Comparison of ENCODE assay signal across 8 mouse cellular contexts in genomic region chr1:191125811-191126638, GRCm38 (mm10). TPM values are rescaled to one million over a fixed set of nuclear protein-coding genes. Genes with fewer than 3 reads are reported as not detected.
DNase-seq lines count a peak whose midpoint lies in the region; ATAC-seq lines count a peak whose summit lies in the region.

No protein-coding gene starts in this region.

- ATAC-seq in cerebellum, adult (ENCODE audit: insufficient number of reproducible peaks, low FRiP score, low TSS enrichment), result peak; percentile 72
- ATAC-seq in hindbrain, embryonic 14.5 days (ENCODE audit: low FRiP score), result peak; percentile 72; the same call in 1 of the 2 replicates
- ATAC-seq in limb, embryonic 15.5 days (ENCODE audit: insufficient number of reproducible peaks, low FRiP score, low TSS enrichment, low read depth), result peak; percentile 67; the same call in 1 of the 2 replicates
- ATAC-seq in midbrain, embryonic 15.5 days (replicated peaks), result peak; percentile 30

- no peak overlapping the region for H3K27ac ChIP-seq in hindbrain, embryonic 14.5 days
- H3K27ac ChIP-seq in limb, embryonic 15.5 days, result no peak overlapping the region
- no peak overlapping the region for H3K27ac ChIP-seq in midbrain, embryonic 15.5 days

- H3K4me1 ChIP-seq in hindbrain, embryonic 14.5 days (replicated peaks; ENCODE audit: control insufficient read depth, insufficient read depth, low read length), result no peaks in the 10 kb centered on the region
- H3K4me1 ChIP-seq in limb, embryonic 15.5 days, result peaks cover 9% of the 10 kb centered on the region
- no peaks in the 10 kb centered on the region for H3K4me1 ChIP-seq in midbrain, embryonic 15.5 days

- peak overlapping the region; percentile 14; the same call in 1 of the 2 replicates for H3K4me3 ChIP-seq in hindbrain, embryonic 14.5 days (replicated peaks; ENCODE audit: low read length)
- H3K4me3 ChIP-seq in limb, embryonic 15.5 days, result peak overlapping the region; percentile 40
- peak overlapping the region; percentile 18 for H3K4me3 ChIP-seq in midbrain, embryonic 15.5 days

- peaks cover 11% of the 10 kb centered on the region; the same call in 1 of the 2 replicates for H3K9me3 ChIP-seq in hindbrain, embryonic 14.5 days (ENCODE audit: control insufficient read depth, low read length)
- no peaks in the 10 kb centered on the region for H3K9me3 ChIP-seq in limb, embryonic 15.5 days
- no peaks in the 10 kb centered on the region for H3K9me3 ChIP-seq in midbrain, embryonic 15.5 days

- H3K4me2 ChIP-seq in hindbrain, embryonic 14.5 days (replicated peaks), result peak overlapping the region; percentile 51
- peak overlapping the region; percentile 73 for H3K4me2 ChIP-seq in limb, embryonic 15.5 days
- H3K4me2 ChIP-seq in midbrain, embryonic 15.5 days, result peak overlapping the region; percentile 48

- no peak for DNase-seq in cerebellum, adult 11-12 months
- DNase-seq in cerebellum, adult 9-10 months, result peak; percentile 5
- DNase-seq in gastrocnemius, adult 18-20 months (ENCODE audit: low spot score), result peak; percentile 54
- peak; percentile 36 for DNase-seq in hindbrain, embryonic 14.5 days (ENCODE audit: low spot score)
- peak; percentile 64 to 69 for DNase-seq in spleen, postnatal 36 days (ENCODE audit: low spot score in 2 of 2)

- H3K27me3 ChIP-seq in hindbrain, embryonic 14.5 days (ENCODE audit: control insufficient read depth, insufficient read depth, low read length), result no peaks in the 10 kb centered on the region
- 0 out of 2 replicates have a peak, but pooled peaks cover 8% of the 10 kb centered on the region for H3K27me3 ChIP-seq in limb, embryonic 15.5 days
- H3K27me3 ChIP-seq in midbrain, embryonic 15.5 days (replicated peaks), result no peaks in the 10 kb centered on the region

- 19% methylated on average over 38 of the region's 38 CpGs for WGBS in hindbrain, embryonic 14.5 days
- 13% methylated on average over 38 of the region's 38 CpGs for WGBS in limb, embryonic 15.5 days
- 20% methylated on average over 38 of the region's 38 CpGs for WGBS in midbrain, embryonic 15.5 days

- 0 out of 2 replicates have a peak overlapping the region, but pooled peaks have one; percentile 24 for H3K9ac ChIP-seq in hindbrain, embryonic 14.5 days
- H3K9ac ChIP-seq in limb, embryonic 15.5 days, result no peak overlapping the region
- H3K9ac ChIP-seq in midbrain, embryonic 15.5 days, result no peak overlapping the region

- H3K36me3 ChIP-seq in hindbrain, embryonic 14.5 days (replicated peaks; ENCODE audit: control insufficient read depth, insufficient read depth), result no peaks in the 10 kb centered on the region
- no peaks in the 10 kb centered on the region for H3K36me3 ChIP-seq in limb, embryonic 15.5 days
- no peaks in the 10 kb centered on the region for H3K36me3 ChIP-seq in midbrain, embryonic 15.5 days (replicated peaks)

RNA-seq across cellular contexts. Expression of gene Batf3, which starts 28.4 kb away (rescaled TPM):
- not detected for total RNA-seq in gastrocnemius, adult 18-20 months (2021)
- 1.5 and 2.2 TPM in 2 replicates for polyA plus RNA-seq in hindbrain, embryonic 14.5 days (2014; fragmentation: Nextera tagmentation; extraction: Ambion mirVana)
- polyA plus RNA-seq in limb, embryonic 15.5 days (2015; fragmentation: Nextera tagmentation; extraction: Ambion mirVana), result 9.8 and 12.8 TPM in 2 replicates
- 0.84 and 1.2 TPM in 2 replicates for polyA plus RNA-seq in midbrain, embryonic 15.5 days (2015; fragmentation: Nextera tagmentation; extraction: Ambion mirVana)

RNA-seq across cellular contexts. Expression of gene Fam71a, which starts 38.6 kb away (rescaled TPM):
- total RNA-seq in gastrocnemius, adult 18-20 months (2021), result not detected
- polyA plus RNA-seq in hindbrain, embryonic 14.5 days (2014; fragmentation: Nextera tagmentation; extraction: Ambion mirVana), result not detected in 2 replicates
- not detected in 2 replicates for polyA plus RNA-seq in limb, embryonic 15.5 days (2015; fragmentation: Nextera tagmentation; extraction: Ambion mirVana)
- polyA plus RNA-seq in midbrain, embryonic 15.5 days (2015; fragmentation: Nextera tagmentation; extraction: Ambion mirVana), result not detected in 2 replicates
